Mouse (Mus musculus) layer of hippocampus, adult 9-10 months (tissue): ENCODE results near the gene Rnf225.
"Not testable (repeated sequence)": the region's sequence is repeated elsewhere in the genome, so short reads cannot be mapped to it uniquely, and the experiment has no call there.

ENCODE experiments used
- DNase-seq: peaks from one replicate; pipeline ENCODE4 v3.0.0; 2022; ENCODE audit warnings: low spot score

The Rnf225 gene

GRCm38 (mm10) chr7:12927191-12927680, at the start of gene Rnf225:
TSS of gene Rnf225 (plus strand) at chr7:12927416.
- DNase-seq: no peak

GRCm38 (mm10) chr7:12880036-12880435, 47.2 kb upstream of the Rnf225 start:
- no peak for DNase-seq

- DNase-seq: not testable (repeated sequence)
Observed at GRCm38 (mm10) chr7:12880497-12880896, 46.7 kb upstream of the Rnf225 start.

GRCm38 (mm10) chr7:12880911-12881660, 46.1 kb upstream of the Rnf225 start, which contains the start of gene Zfp128:
TSS of gene Zfp128 (plus strand) at chr7:12881177.
- DNase-seq: peak; percentile 93

GRCm38 (mm10) chr7:12886563-12887266, 40.5 kb upstream of the Rnf225 start:
- no peak for DNase-seq

GRCm38 (mm10) chr7:12887585-12887984, 39.6 kb upstream of the Rnf225 start:
- no peak for DNase-seq

GRCm38 (mm10) chr7:12890928-12891327, 36.3 kb upstream of the Rnf225 start:
- DNase-seq: no peak

- DNase-seq: no peak
Observed at GRCm38 (mm10) chr7:12891334-12891733, 35.9 kb upstream of the Rnf225 start.

GRCm38 (mm10) chr7:12897655-12898410, 29.4 kb upstream of the Rnf225 start, which contains the start of gene Zscan22:
TSS of gene Zscan22 (plus strand) at chr7:12897815.
- peak; percentile 92 for DNase-seq

- DNase-seq: no peak
Observed at GRCm38 (mm10) chr7:12901517-12901916, 25.7 kb upstream of the Rnf225 start.

GRCm38 (mm10) chr7:12903623-12904022, 23.6 kb upstream of the Rnf225 start:
- no peak for DNase-seq

- DNase-seq: no peak
Observed at GRCm38 (mm10) chr7:12905146-12905545, 22.1 kb upstream of the Rnf225 start.

GRCm38 (mm10) chr7:12909498-12909962, 17.7 kb upstream of the Rnf225 start:
- DNase-seq: peak; percentile 75

- peak; percentile 44 for DNase-seq
Observed at GRCm38 (mm10) chr7:12910181-12910668, 17.0 kb upstream of the Rnf225 start.

- DNase-seq: no peak
Observed at GRCm38 (mm10) chr7:12913556-12913955, 13.7 kb upstream of the Rnf225 start.

- DNase-seq: not testable (repeated sequence)
Observed at GRCm38 (mm10) chr7:12920495-12920894, 6.7 kb upstream of the Rnf225 start.

- DNase-seq: no peak
Observed at GRCm38 (mm10) chr7:12921318-12921704, 5.9 kb upstream of the Rnf225 start.

GRCm38 (mm10) chr7:12921705-12922465, 5.3 kb upstream of the Rnf225 start, which contains the start of gene Rps5:
TSS of gene Rps5 (plus strand) at chr7:12922290.
- DNase-seq: peak; percentile 98

GRCm38 (mm10) chr7:12922729-12923128, 4.5 kb upstream of the Rnf225 start:
- no peak for DNase-seq

GRCm38 (mm10) chr7:12926316-12926715, 900 bp upstream of the Rnf225 start:
- no peak for DNase-seq
